Mouse (Mus musculus): ENCODE results near the gene Disp1. TPM values are rescaled to one million over a fixed set of nuclear protein-coding genes. Genes with fewer than 3 reads are reported as not detected.
A peak's percentile ranks its signal among the peaks of the same experiment; 100 is the strongest.

Gene Disp1
- polyA plus RNA-seq (2012; rRNA removed) = 47.3 and 62.7 TPM in 2 replicates
- 34.7 and 37.9 TPM in 2 replicates for polyA plus RNA-seq (2014; fragmentation: Nextera tagmentation; extraction: Ambion mirVana)

DNA sequence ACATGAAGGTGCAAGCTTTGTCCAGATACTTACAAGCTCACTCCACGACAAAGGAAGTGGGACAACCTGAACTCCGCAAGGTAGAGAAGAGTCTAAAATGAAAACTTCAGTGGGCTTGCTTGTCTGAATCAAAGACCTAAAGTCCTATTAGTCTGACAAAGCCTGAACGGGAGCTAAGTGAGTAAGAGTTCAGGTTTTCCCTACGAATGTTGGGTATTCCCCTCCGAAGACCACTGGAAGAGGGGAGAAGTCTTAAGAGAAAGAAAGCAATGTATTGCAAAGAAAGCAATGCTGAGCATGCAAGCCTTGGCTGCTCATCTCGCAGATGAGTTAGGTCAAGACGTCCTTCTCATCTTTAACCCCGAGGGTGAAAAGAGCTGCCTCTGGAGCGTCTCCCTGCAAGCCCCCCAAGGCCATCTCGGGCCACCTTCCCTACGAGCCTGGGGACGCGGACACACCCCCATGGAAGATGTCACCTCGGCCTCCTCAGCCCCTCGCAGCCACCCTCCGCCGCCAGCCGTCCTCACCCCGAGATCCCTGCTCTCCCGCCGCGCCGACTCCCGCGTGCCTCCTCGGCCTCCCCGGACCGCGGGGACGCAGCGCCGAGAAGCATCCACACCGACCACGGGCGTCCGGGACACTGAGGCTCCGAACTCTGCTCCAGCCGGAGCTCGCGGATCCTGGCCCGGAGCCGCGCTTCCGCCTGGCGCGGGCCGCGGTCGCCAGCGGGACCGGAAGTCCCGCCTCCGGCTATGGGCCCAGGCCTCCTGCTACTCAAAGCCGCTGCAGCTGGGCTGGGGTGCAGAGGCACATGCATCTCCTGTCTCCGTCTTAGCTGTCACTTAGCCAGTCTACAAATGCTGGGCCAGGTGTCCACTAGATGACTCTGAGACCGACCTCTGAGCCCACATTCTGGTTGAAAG, at the start of gene Disp1:
Gene Disp1, minus strand, starts transcription at position 727 of the 923 bp plus-strand sequence.
- Histone ChIP-seq H3K27me3 (ENCODE audit: control insufficient read depth, insufficient read depth, low read length) (no peaks in the 10 kb centered on the region), H3K4me2 (replicated peaks; ENCODE audit: low read depth, low read length, severe bottlenecking) (peak within 1 kb of the TSS; percentile 66), H3K27ac (replicated peaks; ENCODE audit: low read depth, low read length) (peak within 1 kb of the TSS; percentile 71), H3K9me3 (ENCODE audit: control insufficient read depth, low read length) (no peaks in the 10 kb centered on the region), H3K36me3 (ENCODE audit: control insufficient read depth, insufficient read depth, low read length) (no peaks in the 10 kb centered on the region), H3K4me1 (ENCODE audit: control insufficient read depth, insufficient read depth, low read length) (peaks cover 14% of the 10 kb centered on the region), H3K9ac (ENCODE audit: low read depth, low read length, severe bottlenecking) (peak within 1 kb of the TSS; percentile 92), H3K4me3 (replicated peaks; ENCODE audit: low read length) (peak within 1 kb of the TSS; percentile 64)
- DNase-seq (ENCODE audit: low spot score) (peak; percentile 82), ATAC-seq (ENCODE audit: low FRiP score, low read depth) (peak; percentile 92)
- peak; percentile 79; the same call in 1 of the 2 replicates for TF ChIP-seq POLR2A (IDR thresholded peaks at IDR 0.05; ENCODE audit: borderline replicate concordance, extremely low read depth, insufficient read depth, insufficient read length)
- WGBS = 3% methylated on average over 54 of the region's 56 CpGs

DNA sequence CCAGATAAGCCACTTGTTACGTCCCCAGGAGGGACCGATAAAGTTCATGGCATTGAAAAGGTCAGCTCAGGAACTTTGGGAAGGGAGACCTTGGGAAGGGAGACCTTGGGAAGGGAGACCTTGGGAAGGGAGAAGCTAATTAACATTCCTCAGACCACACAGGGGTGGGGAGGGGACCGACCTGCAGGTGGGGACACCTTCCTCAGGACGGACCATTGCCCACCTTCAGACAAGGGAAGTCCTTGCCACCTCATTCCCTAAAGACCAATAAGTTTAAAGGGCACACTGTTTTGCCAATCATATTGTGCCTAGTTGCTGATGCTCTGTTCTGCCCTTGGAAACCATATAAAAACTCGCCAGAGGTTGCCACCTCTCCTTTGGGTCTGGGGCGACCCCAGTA, 46.3 kb upstream of the Disp1 start:
- no peaks in the 10 kb centered on the region for H3K36me3 ChIP-seq (ENCODE audit: control insufficient read depth, insufficient read depth, low read length)
- 73% methylated on average over 6 of the region's 6 CpGs for WGBS
- H3K4me3 ChIP-seq (replicated peaks; ENCODE audit: low read length) = no peak overlapping the region

DNA sequence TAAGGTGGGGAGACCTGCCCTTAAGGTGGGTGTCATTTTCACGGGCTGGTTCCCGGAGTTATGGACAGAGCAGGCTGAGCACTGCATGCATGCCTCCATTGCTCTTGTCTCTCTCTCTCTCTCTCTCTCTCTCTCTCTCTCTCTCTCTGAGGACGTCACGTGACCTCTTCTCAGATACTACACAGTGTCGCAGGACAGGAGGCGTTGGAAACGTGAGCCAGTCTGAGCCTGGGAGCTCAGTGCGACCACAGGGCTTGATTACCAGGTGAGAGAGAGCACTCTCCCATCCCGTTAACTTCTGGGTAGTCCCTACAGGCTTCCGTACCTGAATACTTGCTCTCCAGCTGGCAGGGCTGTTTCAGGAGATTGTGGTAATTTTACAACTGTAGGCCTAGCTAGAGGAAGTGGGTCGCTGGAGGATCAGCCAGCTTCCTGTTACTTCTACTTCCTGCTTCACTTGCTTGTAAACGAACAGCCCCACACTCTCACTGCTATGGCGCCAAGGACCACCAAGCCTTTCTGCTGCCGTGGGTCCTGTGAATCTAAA, 44.7 kb upstream of the Disp1 start:
- Histone ChIP-seq H3K9ac (ENCODE audit: low read depth, low read length, severe bottlenecking) (no peak overlapping the region), H3K4me2 (replicated peaks; ENCODE audit: low read depth, low read length, severe bottlenecking) (no peak overlapping the region), H3K4me1 (ENCODE audit: control insufficient read depth, insufficient read depth, low read length) (peaks cover 4% of the 10 kb centered on the region; the same call in 1 of the 2 replicates), H3K27me3 (ENCODE audit: control insufficient read depth, insufficient read depth, low read length) (no peaks in the 10 kb centered on the region), H3K36me3 (ENCODE audit: control insufficient read depth, insufficient read depth, low read length) (no peaks in the 10 kb centered on the region), H3K27ac (replicated peaks; ENCODE audit: low read depth, low read length) (no peak overlapping the region), H3K4me3 (replicated peaks; ENCODE audit: low read length) (no peak overlapping the region), H3K9me3 (ENCODE audit: control insufficient read depth, low read length) (no peaks in the 10 kb centered on the region)
- no peak for DNase-seq (ENCODE audit: low spot score)
- ATAC-seq (ENCODE audit: low FRiP score, low read depth) = no peak; the same call in 1 of the 2 replicates
- TF ChIP-seq POLR2A (IDR thresholded peaks at IDR 0.05; ENCODE audit: borderline replicate concordance, extremely low read depth, insufficient read depth, insufficient read length) = no peak
- 50% methylated on average over 14 of the region's 14 CpGs for WGBS

More for the DNA sequence above, 46.3 kb upstream of the Disp1 start:
- no peak overlapping the region for H3K9ac ChIP-seq (ENCODE audit: low read depth, low read length, severe bottlenecking)
- ATAC-seq (ENCODE audit: low FRiP score, low read depth) (no peak), DNase-seq (ENCODE audit: low spot score) (no peak)
- H3K4me1 ChIP-seq (ENCODE audit: control insufficient read depth, insufficient read depth, low read length) = peaks cover 4% of the 10 kb centered on the region; the same call in 1 of the 2 replicates
- no peaks in the 10 kb centered on the region for H3K27me3 ChIP-seq (ENCODE audit: control insufficient read depth, insufficient read depth, low read length)
- no peak overlapping the region for H3K4me2 ChIP-seq (replicated peaks; ENCODE audit: low read depth, low read length, severe bottlenecking)
- no peak for TF ChIP-seq POLR2A (IDR thresholded peaks at IDR 0.05; ENCODE audit: borderline replicate concordance, extremely low read depth, insufficient read depth, insufficient read length)
- H3K27ac ChIP-seq (replicated peaks; ENCODE audit: low read depth, low read length) = no peak overlapping the region
- no peaks in the 10 kb centered on the region for H3K9me3 ChIP-seq (ENCODE audit: control insufficient read depth, low read length)

DNA sequence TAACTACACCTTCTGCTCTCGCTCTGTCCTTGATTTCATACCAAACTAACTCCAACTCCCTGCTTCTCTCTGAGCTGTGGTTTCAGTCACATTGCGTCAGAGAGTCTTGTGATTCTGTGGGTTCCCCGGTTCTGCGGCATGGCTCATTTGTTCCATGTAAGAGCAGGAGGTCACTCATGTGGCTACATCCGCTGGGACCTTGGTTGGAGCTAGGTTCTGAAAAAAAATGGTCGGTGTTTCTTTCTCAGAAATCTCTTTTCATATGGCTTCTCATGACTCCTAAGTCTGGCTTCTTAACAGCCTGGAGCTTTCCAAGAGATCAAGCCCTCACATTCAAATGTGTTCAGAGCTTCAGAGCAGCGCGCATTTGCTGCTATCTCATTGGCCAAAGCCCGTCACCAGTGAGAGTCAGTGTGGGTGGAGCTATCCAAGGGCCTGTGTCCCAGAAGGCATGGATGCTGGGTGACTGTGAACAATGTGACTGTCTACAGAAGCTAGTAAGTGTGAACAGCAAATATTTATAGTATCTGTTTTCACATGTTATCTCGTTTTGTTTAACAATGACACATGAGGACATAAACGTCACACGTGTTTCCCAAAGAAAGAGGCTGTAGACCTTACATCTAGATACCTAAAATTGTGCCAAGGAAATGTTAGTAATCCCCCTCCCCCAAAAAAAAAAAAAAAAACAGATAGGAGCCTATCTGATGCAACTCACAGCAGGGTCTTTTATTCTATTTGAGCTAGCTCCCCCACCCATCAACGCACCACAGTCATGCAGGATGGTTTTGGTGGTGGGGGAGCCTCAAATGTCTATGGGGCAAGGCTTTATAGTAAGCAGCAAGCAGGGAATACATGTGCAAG, 43.1 kb upstream of the Disp1 start:
- TF ChIP-seq POLR2A (IDR thresholded peaks at IDR 0.05; ENCODE audit: borderline replicate concordance, extremely low read depth, insufficient read depth, insufficient read length) = no peak
- Histone ChIP-seq H3K4me3 (replicated peaks; ENCODE audit: low read length) (no peak overlapping the region), H3K27me3 (ENCODE audit: control insufficient read depth, insufficient read depth, low read length) (no peaks in the 10 kb centered on the region), H3K4me1 (ENCODE audit: control insufficient read depth, insufficient read depth, low read length) (peaks cover 4% of the 10 kb centered on the region; the same call in 1 of the 2 replicates), H3K36me3 (ENCODE audit: control insufficient read depth, insufficient read depth, low read length) (no peaks in the 10 kb centered on the region), H3K9ac (ENCODE audit: low read depth, low read length, severe bottlenecking) (no peak overlapping the region), H3K4me2 (replicated peaks; ENCODE audit: low read depth, low read length, severe bottlenecking) (no peak overlapping the region), H3K27ac (replicated peaks; ENCODE audit: low read depth, low read length) (no peak overlapping the region), H3K9me3 (ENCODE audit: control insufficient read depth, low read length) (no peaks in the 10 kb centered on the region)
- 79% methylated on average over 13 of the region's 13 CpGs for WGBS
- DNase-seq (ENCODE audit: low spot score) (no peak), ATAC-seq (ENCODE audit: low FRiP score, low read depth) (no peak)

DNA sequence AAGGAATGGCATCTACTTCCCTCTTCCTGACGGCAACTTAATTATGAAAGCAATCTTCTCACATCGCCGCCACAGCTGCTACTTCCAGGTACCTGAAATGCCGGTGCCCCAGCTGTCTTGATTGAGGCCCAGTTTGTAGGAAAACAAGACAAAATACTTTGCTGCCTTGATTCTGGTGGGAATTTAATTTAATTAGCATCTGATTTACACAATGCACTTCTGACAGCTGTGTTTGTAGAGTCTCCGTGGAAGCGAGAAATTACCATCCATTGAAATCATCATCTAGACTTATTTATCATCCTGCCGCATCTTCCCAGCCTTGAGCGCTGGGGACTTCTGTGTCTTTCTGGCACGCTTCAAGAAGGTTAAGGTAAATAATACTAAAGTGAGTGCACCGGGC, 31.3 kb upstream of the Disp1 start:
- H3K27me3 ChIP-seq (ENCODE audit: control insufficient read depth, insufficient read depth, low read length) = no peaks in the 10 kb centered on the region
- no peak overlapping the region for H3K4me2 ChIP-seq (replicated peaks; ENCODE audit: low read depth, low read length, severe bottlenecking)
- no peak overlapping the region for H3K4me3 ChIP-seq (replicated peaks; ENCODE audit: low read length)
- H3K27ac ChIP-seq (replicated peaks; ENCODE audit: low read depth, low read length) = no peak overlapping the region
- no peaks in the 10 kb centered on the region for H3K9me3 ChIP-seq (ENCODE audit: control insufficient read depth, low read length)
- TF ChIP-seq POLR2A (IDR thresholded peaks at IDR 0.05; ENCODE audit: borderline replicate concordance, extremely low read depth, insufficient read depth, insufficient read length) = no peak
- WGBS = 52% methylated on average over 10 of the region's 10 CpGs
- H3K36me3 ChIP-seq (ENCODE audit: control insufficient read depth, insufficient read depth, low read length) = no peaks in the 10 kb centered on the region
- DNase-seq (ENCODE audit: low spot score) (no peak), ATAC-seq (ENCODE audit: low FRiP score, low read depth) (no peak)
- no peaks in the 10 kb centered on the region; the same call in 1 of the 2 replicates for H3K4me1 ChIP-seq (ENCODE audit: control insufficient read depth, insufficient read depth, low read length)
- no peak overlapping the region for H3K9ac ChIP-seq (ENCODE audit: low read depth, low read length, severe bottlenecking)

All from limb, embryonic 14.5 days (tissue).